Mouse (Mus musculus): Measurements from ENCODE around the gene 4931429L15Rik.

GRCm38 (mm10) chr9:46302142-46302541 is 17.6 kb downstream of the 4931429L15Rik start:
- TF ChIP-seq CTCF (conservative IDR thresholded peaks at IDR 0.05; ENCODE audit: low read length) (peak; percentile 99), NANOG (IDR thresholded peaks at IDR 0.05; ENCODE audit: borderline replicate concordance, low read length) (no peak)
